Mouse (Mus musculus): ENCODE data around the gene Vmn2r43.
"Not testable (repeated sequence)": the region's sequence is repeated elsewhere in the genome, so short reads cannot be mapped to it uniquely, and the experiment has no call there.

Vmn2r43 gene

GRCm38 (mm10) chr7:8260499-8260898 is at the start of gene Vmn2r43:
Vmn2r43 (minus strand) TSS chr7:8260599.
- DNase-seq = not testable (repeated sequence)

GRCm38 (mm10) chr7:8200220-8200619 is 60.2 kb downstream of the Vmn2r43 start, which contains the start of gene Vmn2r42:
Vmn2r42 (minus strand) TSS chr7:8200320.
- DNase-seq = not testable (repeated sequence)

All from right cerebral cortex, postnatal 14 days (tissue).